Mouse (Mus musculus) myocyte (in vitro differentiated cells): ENCODE measurements around the gene Usp10.

ENCODE experiments used
- CEBPB ChIP-seq: IDR thresholded peaks from 2 replicates; pipeline ENCODE4 v1.6.1; 2011; ENCODE audit warnings: mild to moderate bottlenecking, moderate library complexity; ENCODE audit not compliant: poor library complexity, insufficient read depth, severe bottlenecking
- MAX ChIP-seq: IDR thresholded peaks from one replicate; pipeline ENCODE4 v1.6.1; 2011; ENCODE audit warnings: low read depth, mild to moderate bottlenecking, control low read depth
- MYOD1 ChIP-seq, 3 experiments: IDR thresholded peaks; one replicate each; pipeline ENCODE4 v1.6.1; 2011; ENCODE audit warnings: control low read depth in 2 of 3, low read depth in 2 of 3, mild to moderate bottlenecking in 2 of 3, moderate library complexity in 1 of 3; ENCODE audit not compliant: insufficient read length in 2 of 3, control insufficient read depth in 1 of 3
- MYOG ChIP-seq, 3 experiments: IDR thresholded peaks; one replicate each; pipeline ENCODE4 v1.6.1; 2011; ENCODE audit warnings: control low read depth in 2 of 3, low read depth in 2 of 3, mild to moderate bottlenecking in 2 of 3; ENCODE audit not compliant: insufficient read length in 2 of 3, control insufficient read depth in 1 of 3, insufficient read depth in 1 of 3
- POLR2A ChIP-seq: IDR thresholded peaks from one replicate; pipeline ENCODE4 v1.6.1; 2011; ENCODE audit warnings: low read depth, mild to moderate bottlenecking, control low read depth, moderate library complexity; ENCODE audit not compliant: insufficient read length
- POLR2AphosphoS2 ChIP-seq: IDR thresholded peaks from one replicate; pipeline ENCODE4 v1.6.1; 2011; ENCODE audit warnings: low read depth, control low read depth; ENCODE audit not compliant: insufficient read length
- SRF ChIP-seq: IDR thresholded peaks from one replicate; pipeline ENCODE4 v1.6.1; 2011; ENCODE audit warnings: low read depth; ENCODE audit not compliant: control insufficient read depth, insufficient read length
- TCF12 ChIP-seq: IDR thresholded peaks from one replicate; pipeline ENCODE4 v1.6.1; 2011; ENCODE audit warnings: mild to moderate bottlenecking, control low read depth; ENCODE audit not compliant: poor library complexity, insufficient read depth, severe bottlenecking
- USF1 ChIP-seq: IDR thresholded peaks from one replicate; pipeline ENCODE4 v1.6.1; 2011; ENCODE audit warnings: low read depth, mild to moderate bottlenecking, control low read depth, moderate library complexity

GRCm38 (mm10) chr8:119897069-119897468 is 13.1 kb upstream of the Usp10 start:
- TF ChIP-seq MYOG (IDR thresholded peaks at IDR 0.05; ENCODE audit: control insufficient read depth in 1 of 3, insufficient read depth in 1 of 3, insufficient read length in 2 of 3, low read depth in 2 of 3) (no peak), MYOD1 (IDR thresholded peaks at IDR 0.05; ENCODE audit: control insufficient read depth in 1 of 3, insufficient read length in 2 of 3, low read depth in 2 of 3) (no peak), POLR2AphosphoS2 (no peak), POLR2A (no peak), MAX (no peak), USF1 (no peak), TCF12 (no peak), CEBPB (no peak), SRF (no peak)
